9 mouse cellular contexts compared by ENCODE assay signal in the genomic region with DNA sequence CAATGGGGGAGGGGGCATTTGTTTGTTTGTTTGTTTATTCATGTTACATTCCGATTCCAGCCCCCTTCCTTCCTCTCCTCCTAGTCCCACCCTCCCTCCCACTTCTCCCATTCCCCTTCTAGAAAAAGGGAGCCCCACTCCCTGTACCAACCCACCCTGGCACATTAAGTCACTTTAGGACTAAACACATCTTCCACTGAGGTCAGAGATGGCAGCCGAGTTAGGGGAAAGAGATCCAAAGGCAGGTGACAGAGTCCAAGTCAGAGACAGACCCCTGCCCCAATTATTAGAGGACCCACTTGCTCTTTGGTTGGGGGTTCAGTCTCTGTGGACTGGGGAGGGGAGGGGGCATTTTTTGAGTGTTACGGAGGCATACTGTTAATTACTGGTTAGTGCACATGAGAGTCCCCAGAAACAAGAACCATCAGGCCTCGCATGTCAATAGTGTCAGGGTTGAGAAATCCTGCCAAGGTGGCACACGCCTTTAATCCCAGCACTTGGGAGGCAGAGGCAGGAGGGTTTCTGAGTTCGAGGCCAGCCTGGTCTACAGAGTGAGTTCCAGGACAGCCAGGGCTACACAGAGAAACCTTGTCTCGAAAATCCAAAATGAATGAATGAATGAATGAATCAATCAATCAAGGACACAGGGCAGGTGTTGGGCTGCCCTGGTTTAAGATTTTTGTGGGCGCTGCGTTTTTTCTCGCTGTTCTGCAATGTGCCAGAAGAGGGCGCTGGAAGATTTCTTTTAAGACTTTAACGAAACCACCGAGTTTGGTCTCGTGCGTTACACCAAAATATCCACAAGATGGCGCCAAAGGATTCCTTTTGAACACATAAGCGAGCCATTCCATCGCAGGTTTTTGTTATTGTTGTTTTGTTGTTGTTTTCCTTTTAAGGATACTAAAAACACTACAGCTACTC.
A peak's percentile ranks its signal among the peaks of the same experiment; 100 is the strongest.
DNase-seq lines count a peak whose midpoint lies in the region; ATAC-seq and TF ChIP-seq lines count a peak whose summit lies in the region.
"Had no signal": no experiment of that assay in that cellular context is flagged by ENCODE, and none has a peak within 500 bp of the region (broad histone marks: within the 10 kb centered on the region; RNA-seq: fewer than 3 reads in every experiment).

No protein-coding gene starts in this region.

- peaks cover 3% of the 10 kb centered on the region for H3K4me1 ChIP-seq in ES-Bruce4 (ENCODE audit: control insufficient read depth, insufficient read depth, low read length)
- H3K4me1 ChIP-seq in forebrain, embryonic 15.5 days, result peaks cover 4% of the 10 kb centered on the region; the same call in 1 of the 2 replicates
- peaks cover 16% of the 10 kb centered on the region for H3K4me1 ChIP-seq in lung, adult 2 months (ENCODE audit: control insufficient read depth, insufficient read depth, low read length)

- 0 out of 2 replicates have a peak overlapping the region, but pooled peaks have one; percentile 8 for H3K4me2 ChIP-seq in forebrain, embryonic 15.5 days (replicated peaks)
- H3K4me2 ChIP-seq: liver, embryonic 15.5 days had no signal

- H3K9ac ChIP-seq in ES-Bruce4 (ENCODE audit: low read depth, poor library complexity, severe bottlenecking), result no peak overlapping the region
- H3K9ac ChIP-seq in forebrain, embryonic 15.5 days (replicated peaks), result no peak overlapping the region
- H3K9ac ChIP-seq: liver, embryonic 15.5 days had no signal

- intact Hi-C loops in heart, postnatal 25 days (cut with DNase I), result loop anchor here (1.0 to 10.0 kb wide), 8 partner anchors 68 to 753 kb away; a partner anchor contains a TSS

- H3K36me3 ChIP-seq in ES-Bruce4 (ENCODE audit: control insufficient read depth, insufficient read depth, low read length, poor library complexity, severe bottlenecking), result no peaks in the 10 kb centered on the region
- no peaks in the 10 kb centered on the region for H3K36me3 ChIP-seq in forebrain, embryonic 15.5 days
- H3K36me3 ChIP-seq: liver, embryonic 15.5 days had no signal

- no peaks in the 10 kb centered on the region for H3K27me3 ChIP-seq in ES-Bruce4 (ENCODE audit: control insufficient read depth, insufficient read depth, low read length, poor library complexity, severe bottlenecking)
- peaks cover 15% of the 10 kb centered on the region for H3K27me3 ChIP-seq in forebrain, embryonic 15.5 days
- H3K27me3 ChIP-seq: liver, embryonic 15.5 days had no signal

- no peak for TF ChIP-seq EP300 in ES-Bruce4 (IDR thresholded peaks at IDR 0.05; ENCODE audit: insufficient read depth, low read depth, low read length)

- H3K27ac ChIP-seq in ES-Bruce4 (ENCODE audit: insufficient read depth, low read length), result no peak overlapping the region
- no peak overlapping the region for H3K27ac ChIP-seq in forebrain, embryonic 15.5 days (replicated peaks)
- H3K27ac ChIP-seq: liver, embryonic 15.5 days had no signal

- WGBS in forebrain, embryonic 15.5 days, result 25% methylated on average over 18 of the region's 18 CpGs
- 19% methylated on average over 18 of the region's 18 CpGs for WGBS in lung, adult 2 months

- peak; percentile 74 for ATAC-seq in cerebellum, adult (ENCODE audit: insufficient number of reproducible peaks, low FRiP score, low TSS enrichment)
- ATAC-seq in forebrain, embryonic 15.5 days (replicated peaks), result peak; percentile 81
- peak; percentile 96 for ATAC-seq in neutrophil, adult 5-6 weeks (ENCODE audit: extremely low read depth, insufficient number of reproducible peaks, low FRiP score, poor library complexity, severe bottlenecking)

- no peak for TF ChIP-seq POLR2A in ES-Bruce4 (IDR thresholded peaks at IDR 0.05; ENCODE audit: insufficient read depth, low read length)
- no peak for TF ChIP-seq POLR2A in lung, adult 2 months (IDR thresholded peaks at IDR 0.05; ENCODE audit: borderline replicate concordance, extremely low read depth, low read depth, low read length)

- no peaks in the 10 kb centered on the region for H3K9me3 ChIP-seq in ES-Bruce4 (replicated peaks; ENCODE audit: control insufficient read depth, insufficient read depth, low read length, poor library complexity, severe bottlenecking)
- H3K9me3 ChIP-seq in forebrain, embryonic 15.5 days, result no peaks in the 10 kb centered on the region
- H3K9me3 ChIP-seq: liver, embryonic 15.5 days had no signal

- peak; percentile 72 for DNase-seq in heart, postnatal 25 days (ENCODE audit: low spot score)
- DNase-seq in layer of hippocampus, adult 11-12 months (ENCODE audit: low spot score), result peak; percentile 97
- peak; percentile 82 for DNase-seq in lung, adult 2 months
- peak; percentile 57 to 77 for DNase-seq in thymus, adult 18-20 months

- TF ChIP-seq CTCF in ES-Bruce4 (IDR thresholded peaks at IDR 0.05; ENCODE audit: low read depth, low read length), result peak; percentile 49
- peak; percentile 58 for TF ChIP-seq CTCF in lung, adult 2 months (IDR thresholded peaks at IDR 0.05; ENCODE audit: insufficient read depth, low read length)

- H3K4me3 ChIP-seq in ES-Bruce4 (ENCODE audit: low read depth, low read length), result no peak overlapping the region
- H3K4me3 ChIP-seq in forebrain, embryonic 15.5 days, result no peak overlapping the region
- H3K4me3 ChIP-seq in lung, adult 2 months (replicated peaks; ENCODE audit: extremely low read depth, low read depth, low read length), result no peak overlapping the region
- H3K4me3 ChIP-seq: liver, embryonic 15.5 days had no signal
